Mouse (Mus musculus): ENCODE measurements around the gene Serpine3. TPM values are rescaled to one million over a fixed set of nuclear protein-coding genes. Genes with fewer than 3 reads are reported as not detected.

Serpine3 gene
- polyA plus RNA-seq, 1 experiment from 2014 or later: not detected

- Histone ChIP-seq H3K36me3 (ENCODE audit: control insufficient read depth, insufficient read depth, low read length) (no peaks in the 10 kb centered on the region), H3K9me3 (ENCODE audit: control insufficient read depth, low read length) (no peaks in the 10 kb centered on the region), H3K9ac (ENCODE audit: low read depth, low read length) (no peak overlapping the region), H3K4me1 (ENCODE audit: control insufficient read depth, insufficient read depth, low read length) (no peaks in the 10 kb centered on the region), H3K4me2 (ENCODE audit: low read depth, low read length) (no peak overlapping the region), H3K4me3 (ENCODE audit: low read depth, low read length) (no peak overlapping the region), H3K27ac (replicated peaks; ENCODE audit: low read depth, low read length) (no peak overlapping the region), H3K27me3 (replicated peaks; ENCODE audit: control insufficient read depth, insufficient read depth, low read length) (no peaks in the 10 kb centered on the region)
- ATAC-seq (ENCODE audit: low read depth) (no peak), DNase-seq (ENCODE audit: low spot score) (no peak)
- 81% methylated on average over 6 of the region's 6 CpGs for WGBS
These were observed 15.1 kb upstream of the Serpine3 start for GRCm38 (mm10) chr14:62648405-62648804.

GRCm38 (mm10) chr14:62650376-62650775, 13.1 kb upstream of the Serpine3 start:
- ATAC-seq (ENCODE audit: low read depth) (no peak), DNase-seq (ENCODE audit: low spot score) (no peak)
- H3K27me3 ChIP-seq (replicated peaks; ENCODE audit: control insufficient read depth, insufficient read depth, low read length): no peaks in the 10 kb centered on the region
- H3K27ac ChIP-seq (replicated peaks; ENCODE audit: low read depth, low read length): no peak overlapping the region
- 64% methylated on average over 3 of the region's 3 CpGs for WGBS
- H3K4me3 ChIP-seq (ENCODE audit: low read depth, low read length): no peak overlapping the region
- no peaks in the 10 kb centered on the region for H3K36me3 ChIP-seq (ENCODE audit: control insufficient read depth, insufficient read depth, low read length)
- no peaks in the 10 kb centered on the region for H3K4me1 ChIP-seq (ENCODE audit: control insufficient read depth, insufficient read depth, low read length)
- no peaks in the 10 kb centered on the region for H3K9me3 ChIP-seq (ENCODE audit: control insufficient read depth, low read length)
- H3K4me2 ChIP-seq (ENCODE audit: low read depth, low read length): no peak overlapping the region
- H3K9ac ChIP-seq (ENCODE audit: low read depth, low read length): no peak overlapping the region

GRCm38 (mm10) chr14:62651771-62652170, 11.7 kb upstream of the Serpine3 start:
- Histone ChIP-seq H3K4me3 (ENCODE audit: low read depth, low read length) (no peak overlapping the region), H3K9me3 (ENCODE audit: control insufficient read depth, low read length) (no peaks in the 10 kb centered on the region), H3K27me3 (replicated peaks; ENCODE audit: control insufficient read depth, insufficient read depth, low read length) (no peaks in the 10 kb centered on the region), H3K36me3 (ENCODE audit: control insufficient read depth, insufficient read depth, low read length) (no peaks in the 10 kb centered on the region), H3K9ac (ENCODE audit: low read depth, low read length) (no peak overlapping the region), H3K4me1 (ENCODE audit: control insufficient read depth, insufficient read depth, low read length) (no peaks in the 10 kb centered on the region), H3K27ac (replicated peaks; ENCODE audit: low read depth, low read length) (no peak overlapping the region), H3K4me2 (ENCODE audit: low read depth, low read length) (no peak overlapping the region)
- DNase-seq (ENCODE audit: low spot score): no peak
- ATAC-seq (ENCODE audit: low read depth): no peak
- WGBS: 83% methylated on average over 3 of the region's 3 CpGs

GRCm38 (mm10) chr14:62655996-62656395, 7.5 kb upstream of the Serpine3 start:
- Histone ChIP-seq H3K27ac (replicated peaks; ENCODE audit: low read depth, low read length) (no peak overlapping the region), H3K4me2 (ENCODE audit: low read depth, low read length) (no peak overlapping the region), H3K27me3 (replicated peaks; ENCODE audit: control insufficient read depth, insufficient read depth, low read length) (no peaks in the 10 kb centered on the region), H3K4me3 (ENCODE audit: low read depth, low read length) (no peak overlapping the region), H3K9me3 (ENCODE audit: control insufficient read depth, low read length) (no peaks in the 10 kb centered on the region), H3K4me1 (ENCODE audit: control insufficient read depth, insufficient read depth, low read length) (no peaks in the 10 kb centered on the region), H3K36me3 (ENCODE audit: control insufficient read depth, insufficient read depth, low read length) (no peaks in the 10 kb centered on the region), H3K9ac (ENCODE audit: low read depth, low read length) (no peak overlapping the region)
- DNase-seq (ENCODE audit: low spot score) (no peak), ATAC-seq (ENCODE audit: low read depth) (no peak)
- WGBS: 82% methylated on average over 7 of the region's 7 CpGs

GRCm38 (mm10) chr14:62657469-62657868, 6.0 kb upstream of the Serpine3 start:
- Histone ChIP-seq H3K27ac (replicated peaks; ENCODE audit: low read depth, low read length) (no peak overlapping the region), H3K4me1 (ENCODE audit: control insufficient read depth, insufficient read depth, low read length) (no peaks in the 10 kb centered on the region), H3K27me3 (replicated peaks; ENCODE audit: control insufficient read depth, insufficient read depth, low read length) (no peaks in the 10 kb centered on the region), H3K9ac (ENCODE audit: low read depth, low read length) (no peak overlapping the region), H3K9me3 (ENCODE audit: control insufficient read depth, low read length) (no peaks in the 10 kb centered on the region), H3K36me3 (ENCODE audit: control insufficient read depth, insufficient read depth, low read length) (no peaks in the 10 kb centered on the region), H3K4me2 (ENCODE audit: low read depth, low read length) (no peak overlapping the region), H3K4me3 (ENCODE audit: low read depth, low read length) (no peak overlapping the region)
- DNase-seq (ENCODE audit: low spot score) (no peak), ATAC-seq (ENCODE audit: low read depth) (no peak)
- WGBS: 71% methylated on average over 3 of the region's 3 CpGs

GRCm38 (mm10) chr14:62662381-62662780, 1.1 kb upstream of the Serpine3 start:
- H3K27ac ChIP-seq (replicated peaks; ENCODE audit: low read depth, low read length): no peak overlapping the region
- no peak overlapping the region for H3K9ac ChIP-seq (ENCODE audit: low read depth, low read length)
- H3K4me3 ChIP-seq (ENCODE audit: low read depth, low read length): no peak overlapping the region
- ATAC-seq (ENCODE audit: low read depth) (no peak), DNase-seq (ENCODE audit: low spot score) (no peak)
- H3K4me2 ChIP-seq (ENCODE audit: low read depth, low read length): no peak overlapping the region
- no peaks in the 10 kb centered on the region for H3K27me3 ChIP-seq (replicated peaks; ENCODE audit: control insufficient read depth, insufficient read depth, low read length)
- H3K4me1 ChIP-seq (ENCODE audit: control insufficient read depth, insufficient read depth, low read length): no peaks in the 10 kb centered on the region
- H3K9me3 ChIP-seq (ENCODE audit: control insufficient read depth, low read length): no peaks in the 10 kb centered on the region
- H3K36me3 ChIP-seq (ENCODE audit: control insufficient read depth, insufficient read depth, low read length): no peaks in the 10 kb centered on the region
- 72% methylated on average over 6 of the region's 6 CpGs for WGBS

- H3K4me2 ChIP-seq (ENCODE audit: low read depth, low read length): no peak overlapping the region
- H3K36me3 ChIP-seq (ENCODE audit: control insufficient read depth, insufficient read depth, low read length): no peaks in the 10 kb centered on the region
- H3K9ac ChIP-seq (ENCODE audit: low read depth, low read length): no peak overlapping the region
- no peak overlapping the region for H3K27ac ChIP-seq (replicated peaks; ENCODE audit: low read depth, low read length)
- no peak overlapping the region for H3K4me3 ChIP-seq (ENCODE audit: low read depth, low read length)
- no peaks in the 10 kb centered on the region for H3K9me3 ChIP-seq (ENCODE audit: control insufficient read depth, low read length)
- no peak for ATAC-seq (ENCODE audit: low read depth)
- DNase-seq (ENCODE audit: low spot score): no peak
- no peaks in the 10 kb centered on the region for H3K4me1 ChIP-seq (ENCODE audit: control insufficient read depth, insufficient read depth, low read length)
- H3K27me3 ChIP-seq (replicated peaks; ENCODE audit: control insufficient read depth, insufficient read depth, low read length): no peaks in the 10 kb centered on the region
- 50% methylated on average over 8 of the region's 9 CpGs for WGBS
These were observed 1.7 kb downstream of the Serpine3 start for GRCm38 (mm10) chr14:62664976-62665673.

- no peak overlapping the region for H3K27ac ChIP-seq (replicated peaks; ENCODE audit: low read depth, low read length)
- H3K4me1 ChIP-seq (ENCODE audit: control insufficient read depth, insufficient read depth, low read length): no peaks in the 10 kb centered on the region
- no peaks in the 10 kb centered on the region for H3K27me3 ChIP-seq (replicated peaks; ENCODE audit: control insufficient read depth, insufficient read depth, low read length)
- 94% methylated on average over 3 of the region's 3 CpGs for WGBS
- no peak overlapping the region for H3K4me2 ChIP-seq (ENCODE audit: low read depth, low read length)
- H3K9ac ChIP-seq (ENCODE audit: low read depth, low read length): no peak overlapping the region
- DNase-seq (ENCODE audit: low spot score) (no peak), ATAC-seq (ENCODE audit: low read depth) (no peak)
- H3K9me3 ChIP-seq (ENCODE audit: control insufficient read depth, low read length): no peaks in the 10 kb centered on the region
- no peak overlapping the region for H3K4me3 ChIP-seq (ENCODE audit: low read depth, low read length)
- H3K36me3 ChIP-seq (ENCODE audit: control insufficient read depth, insufficient read depth, low read length): no peaks in the 10 kb centered on the region
These were observed 10.2 kb downstream of the Serpine3 start for GRCm38 (mm10) chr14:62673646-62674045.

- Histone ChIP-seq H3K36me3 (ENCODE audit: control insufficient read depth, insufficient read depth, low read length) (peaks cover 28% of the 10 kb centered on the region), H3K9me3 (ENCODE audit: control insufficient read depth, low read length) (no peaks in the 10 kb centered on the region), H3K4me2 (ENCODE audit: low read depth, low read length) (no peak overlapping the region), H3K27me3 (replicated peaks; ENCODE audit: control insufficient read depth, insufficient read depth, low read length) (no peaks in the 10 kb centered on the region), H3K27ac (replicated peaks; ENCODE audit: low read depth, low read length) (no peak overlapping the region), H3K4me1 (ENCODE audit: control insufficient read depth, insufficient read depth, low read length) (no peaks in the 10 kb centered on the region), H3K9ac (ENCODE audit: low read depth, low read length) (no peak overlapping the region), H3K4me3 (ENCODE audit: low read depth, low read length) (no peak overlapping the region)
- ATAC-seq (ENCODE audit: low read depth) (no peak), DNase-seq (ENCODE audit: low spot score) (no peak)
- 88% methylated on average over 2 of the region's 2 CpGs for WGBS
These were observed 54.7 kb downstream of the Serpine3 start for GRCm38 (mm10) chr14:62718161-62718560.
